Mouse (Mus musculus): ENCODE data around the gene Zfp637. TPM values are rescaled to one million over a fixed set of nuclear protein-coding genes. Genes with fewer than 3 reads are reported as not detected.

Gene Zfp637
- polyA plus RNA-seq (2015; fragmentation: Nextera tagmentation; extraction: Ambion mirVana) = 25.4 and 25.7 TPM in 2 replicates

DNA sequence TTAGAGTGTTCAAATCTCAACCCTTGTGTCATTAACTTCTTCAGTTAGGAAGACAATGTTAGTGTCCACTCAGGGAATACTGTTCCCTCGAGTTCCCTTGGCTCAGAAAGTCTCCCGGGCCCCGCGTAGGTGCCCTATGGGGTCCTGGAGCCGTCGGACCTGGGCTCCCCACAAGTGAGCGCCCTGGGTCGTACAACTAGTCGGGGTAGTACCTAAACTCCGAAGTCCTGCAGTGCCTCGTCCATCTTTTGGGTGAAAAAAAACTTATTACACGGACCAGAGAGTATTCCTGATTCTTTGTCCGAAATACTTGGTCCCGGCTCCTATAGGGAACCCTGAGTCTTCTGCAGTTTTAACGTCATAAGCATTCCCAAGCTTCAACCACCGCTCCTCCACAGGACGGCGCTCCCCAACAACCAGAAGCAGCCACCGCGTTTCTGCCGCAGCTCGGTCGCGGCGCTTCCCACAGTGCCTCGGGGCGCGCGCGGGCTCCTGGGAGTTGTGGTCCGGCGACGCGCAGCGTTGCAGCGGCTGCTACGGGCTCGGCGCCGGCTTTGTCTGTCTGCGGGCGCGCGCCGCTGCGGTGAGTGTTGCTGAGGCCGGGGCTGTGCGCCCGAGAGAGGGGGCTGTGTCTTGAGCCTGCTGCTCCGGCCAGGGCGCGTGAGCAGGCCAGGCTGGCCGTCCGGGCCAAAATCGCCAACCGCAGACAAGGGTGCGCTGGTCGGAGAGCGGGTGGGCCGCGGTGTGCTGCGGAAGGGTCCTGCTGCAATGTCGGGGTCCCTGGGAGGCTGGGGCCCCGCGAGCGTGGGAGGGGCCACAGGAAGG lies at the start of gene Zfp637:
Gene Zfp637 (plus strand): TSS at position 495 of the 825 bp plus-strand sequence.
- H3K27me3 ChIP-seq (ENCODE audit: insufficient read depth, low read length) = no peaks in the 10 kb centered on the region
- DNase-seq (peak; percentile 93), ATAC-seq (peak; percentile 97)
- peak within 1 kb of the TSS; percentile 99 for H3K4me2 ChIP-seq (ENCODE audit: low read depth, low read length)
- peaks cover 12% of the 10 kb centered on the region for H3K4me1 ChIP-seq (ENCODE audit: insufficient read depth)
- H3K4me3 ChIP-seq (ENCODE audit: low read depth, low read length) = peak within 1 kb of the TSS; percentile 93
- peaks cover 18% of the 10 kb centered on the region for H3K36me3 ChIP-seq (replicated peaks; ENCODE audit: insufficient read depth, low read length)
- peak within 1 kb of the TSS; percentile 87 for H3K9ac ChIP-seq (replicated peaks)
- TF ChIP-seq EP300 (IDR thresholded peaks at IDR 0.05; ENCODE audit: low read depth) = no peak
- TF ChIP-seq CTCF (IDR thresholded peaks at IDR 0.05; ENCODE audit: low read depth) = peak; percentile 79
- under 1% methylated on average over 64 of the region's 66 CpGs for WGBS (ENCODE audit: insufficient replicate concordance)
- no peaks in the 10 kb centered on the region for H3K9me3 ChIP-seq (ENCODE audit: low read length)
- peak within 1 kb of the TSS; percentile 90 for H3K27ac ChIP-seq (ENCODE audit: low read depth)

- Histone ChIP-seq H3K4me1 (ENCODE audit: insufficient read depth) (no peaks in the 10 kb centered on the region), H3K36me3 (replicated peaks; ENCODE audit: insufficient read depth, low read length) (no peaks in the 10 kb centered on the region), H3K27me3 (ENCODE audit: insufficient read depth, low read length) (no peaks in the 10 kb centered on the region), H3K4me3 (ENCODE audit: low read depth, low read length) (no peak overlapping the region), H3K9me3 (ENCODE audit: low read length) (no peaks in the 10 kb centered on the region), H3K9ac (replicated peaks) (no peak overlapping the region), H3K4me2 (ENCODE audit: low read depth, low read length) (no peak overlapping the region), H3K27ac (ENCODE audit: low read depth) (no peak overlapping the region)
- 85% methylated on average over 3 of the region's 3 CpGs for WGBS (ENCODE audit: insufficient replicate concordance)
- ATAC-seq (no peak), DNase-seq (no peak)
- no peak for TF ChIP-seq EP300 (IDR thresholded peaks at IDR 0.05; ENCODE audit: low read depth)
- no peak for TF ChIP-seq CTCF (IDR thresholded peaks at IDR 0.05; ENCODE audit: low read depth)
These were observed 45.7 kb upstream of the Zfp637 start for GRCm38 (mm10) chr6:117795251-117795650.

GRCm38 (mm10) chr6:117800824-117801223 lies 40.2 kb upstream of the Zfp637 start:
- DNase-seq = no peak
- H3K27me3 ChIP-seq (ENCODE audit: insufficient read depth, low read length) = no peaks in the 10 kb centered on the region
- no peaks in the 10 kb centered on the region for H3K4me1 ChIP-seq (ENCODE audit: insufficient read depth)
- no peak overlapping the region for H3K4me2 ChIP-seq (ENCODE audit: low read depth, low read length)
- H3K36me3 ChIP-seq (replicated peaks; ENCODE audit: insufficient read depth, low read length) = no peaks in the 10 kb centered on the region
- H3K27ac ChIP-seq (ENCODE audit: low read depth) = no peak overlapping the region
- no peak for TF ChIP-seq CTCF (IDR thresholded peaks at IDR 0.05; ENCODE audit: low read depth)
- TF ChIP-seq EP300 (IDR thresholded peaks at IDR 0.05; ENCODE audit: low read depth) = no peak
- no peak overlapping the region for H3K9ac ChIP-seq (replicated peaks)
- no peak for ATAC-seq
- H3K9me3 ChIP-seq (ENCODE audit: low read length) = no peaks in the 10 kb centered on the region
- 79% methylated on average over 7 of the region's 7 CpGs for WGBS (ENCODE audit: insufficient replicate concordance)
- H3K4me3 ChIP-seq (ENCODE audit: low read depth, low read length) = no peak overlapping the region

GRCm38 (mm10) chr6:117801801-117802200 lies 39.2 kb upstream of the Zfp637 start:
- ATAC-seq = no peak
- H3K4me1 ChIP-seq (ENCODE audit: insufficient read depth) = no peaks in the 10 kb centered on the region
- no peaks in the 10 kb centered on the region for H3K36me3 ChIP-seq (replicated peaks; ENCODE audit: insufficient read depth, low read length)
- TF ChIP-seq EP300 (IDR thresholded peaks at IDR 0.05; ENCODE audit: low read depth) (no peak), CTCF (IDR thresholded peaks at IDR 0.05; ENCODE audit: low read depth) (no peak)
- WGBS (ENCODE audit: insufficient replicate concordance) = 62% methylated on average over 6 of the region's 6 CpGs
- H3K27ac ChIP-seq (ENCODE audit: low read depth) = no peak overlapping the region
- H3K27me3 ChIP-seq (ENCODE audit: insufficient read depth, low read length) = no peaks in the 10 kb centered on the region
- H3K4me2 ChIP-seq (ENCODE audit: low read depth, low read length) = no peak overlapping the region
- no peaks in the 10 kb centered on the region for H3K9me3 ChIP-seq (ENCODE audit: low read length)
- no peak for DNase-seq
- H3K4me3 ChIP-seq (ENCODE audit: low read depth, low read length) = no peak overlapping the region
- H3K9ac ChIP-seq (replicated peaks) = no peak overlapping the region

DNA sequence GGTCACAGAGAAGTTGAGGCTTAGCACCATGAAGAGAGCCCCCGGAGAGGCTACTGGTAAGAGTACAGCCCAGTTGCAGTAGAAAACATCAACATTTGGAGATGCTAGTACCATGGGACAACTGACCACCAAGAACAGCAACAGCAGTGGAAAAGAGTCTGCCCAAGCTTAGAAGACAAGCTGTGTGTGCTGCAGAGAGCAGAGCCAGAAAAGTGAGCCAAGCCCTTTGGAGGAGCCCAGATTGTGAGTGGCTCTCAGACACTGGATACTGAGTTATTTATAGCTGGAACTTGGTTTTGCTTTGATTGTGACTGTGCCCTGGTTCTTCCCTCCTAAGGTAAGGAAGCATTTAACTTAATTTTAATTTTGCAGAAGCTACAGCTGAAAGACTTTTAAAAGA lies 33.2 kb upstream of the Zfp637 start:
- DNase-seq (no peak), ATAC-seq (no peak)
- Histone ChIP-seq H3K4me3 (ENCODE audit: low read depth, low read length) (no peak overlapping the region), H3K9ac (replicated peaks) (no peak overlapping the region), H3K4me1 (ENCODE audit: insufficient read depth) (no peaks in the 10 kb centered on the region), H3K27me3 (ENCODE audit: insufficient read depth, low read length) (no peaks in the 10 kb centered on the region), H3K36me3 (replicated peaks; ENCODE audit: insufficient read depth, low read length) (no peaks in the 10 kb centered on the region), H3K9me3 (ENCODE audit: low read length) (no peaks in the 10 kb centered on the region), H3K27ac (ENCODE audit: low read depth) (no peak overlapping the region), H3K4me2 (ENCODE audit: low read depth, low read length) (no peak overlapping the region)
- no peak for TF ChIP-seq CTCF (IDR thresholded peaks at IDR 0.05; ENCODE audit: low read depth)
- TF ChIP-seq EP300 (IDR thresholded peaks at IDR 0.05; ENCODE audit: low read depth) = no peak
- WGBS (ENCODE audit: insufficient replicate concordance) = 83% methylated on average over 1 of the region's 1 CpGs

DNA sequence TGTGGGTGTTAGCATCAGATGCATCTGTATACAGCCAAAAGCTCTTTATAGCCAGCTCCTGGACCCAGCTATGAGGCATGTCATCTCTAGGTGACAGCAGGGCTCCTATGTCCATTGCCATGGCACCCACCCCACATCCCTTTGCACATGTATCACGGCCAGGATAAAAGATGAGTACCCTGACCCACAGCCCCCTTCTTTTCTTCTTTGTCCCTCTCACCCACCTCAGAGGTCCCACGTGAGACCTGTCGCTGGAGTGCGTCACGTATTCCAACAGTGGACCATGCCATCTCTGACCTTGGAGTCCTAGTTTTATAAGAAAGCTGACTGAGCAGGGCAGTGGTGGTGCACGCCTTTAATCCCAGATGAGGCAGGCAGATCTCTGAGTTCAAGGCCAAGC lies 31.2 kb upstream of the Zfp637 start:
- Histone ChIP-seq H3K9me3 (ENCODE audit: low read length) (no peaks in the 10 kb centered on the region), H3K27ac (ENCODE audit: low read depth) (no peak overlapping the region), H3K36me3 (replicated peaks; ENCODE audit: insufficient read depth, low read length) (no peaks in the 10 kb centered on the region), H3K27me3 (ENCODE audit: insufficient read depth, low read length) (no peaks in the 10 kb centered on the region), H3K4me3 (ENCODE audit: low read depth, low read length) (no peak overlapping the region), H3K4me2 (ENCODE audit: low read depth, low read length) (no peak overlapping the region), H3K4me1 (ENCODE audit: insufficient read depth) (no peaks in the 10 kb centered on the region), H3K9ac (replicated peaks) (no peak overlapping the region)
- ATAC-seq (no peak), DNase-seq (no peak)
- WGBS (ENCODE audit: insufficient replicate concordance) = 75% methylated on average over 6 of the region's 6 CpGs
- TF ChIP-seq CTCF (IDR thresholded peaks at IDR 0.05; ENCODE audit: low read depth) = no peak
- TF ChIP-seq EP300 (IDR thresholded peaks at IDR 0.05; ENCODE audit: low read depth) = no peak

Data from liver, postnatal 0 days (tissue).